Mouse (Mus musculus) kidney, adult 2 months (tissue): Measurements from ENCODE around the gene Sec14l2.
A peak's percentile ranks its signal among the peaks of the same experiment; 100 is the strongest.

ENCODE experiments used
- CTCF ChIP-seq: fragments of 200-500 bp; conservative IDR thresholded peaks from 2 replicates; pipeline ENCODE4 v1.5.1; 2011; ENCODE audit warnings: low read depth, mild to moderate bottlenecking, control low read depth, low read length, moderate library complexity, mixed read lengths; ENCODE audit not compliant: insufficient read depth, insufficient read length
- POLR2A ChIP-seq: fragments of 200-500 bp; IDR thresholded peaks from one replicate; pipeline ENCODE4 v1.6.1; 2011; ENCODE audit warnings: low read depth, low read length, control low read depth

DNA sequence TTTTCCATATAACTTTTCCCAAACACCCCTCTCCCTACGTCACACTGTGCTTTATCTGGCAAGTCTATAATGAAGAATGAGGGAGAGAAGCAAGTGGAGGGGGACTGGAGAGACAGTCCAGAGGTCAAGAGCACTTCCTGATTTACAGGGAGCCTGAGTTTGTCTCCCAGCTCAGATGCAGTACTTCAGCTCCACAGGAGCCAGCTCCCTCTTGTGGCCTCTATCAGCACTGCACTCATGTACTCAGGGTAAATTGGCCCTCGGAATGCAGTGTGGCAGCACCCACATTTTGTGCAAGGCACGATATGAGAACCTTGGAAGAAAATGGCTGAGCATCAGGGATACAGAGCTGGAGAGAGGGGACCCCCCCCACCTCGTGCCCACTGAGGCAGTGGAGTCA is 43.0 kb downstream of the Sec14l2 start:
- TF ChIP-seq POLR2A (no peak), CTCF (peak; percentile 96)
